Mouse (Mus musculus) spleen, adult 2 months (tissue): ENCODE measurements around the gene Lrriq1.

Experiments
- CTCF ChIP-seq: fragments of 200-500 bp; IDR thresholded peaks from 2 replicates; pipeline ENCODE4 v1.5.1; 2011; ENCODE audit warnings: mild to moderate bottlenecking, inconsistent platforms; ENCODE audit not compliant: insufficient read depth, insufficient read length, insufficient replicate concordance; ENCODE audit errors: extremely low read depth
- POLR2A ChIP-seq: fragments of 200-500 bp; IDR thresholded peaks from 2 replicates; pipeline ENCODE4 v1.6.1; 2011; ENCODE audit warnings: low read depth, low read length, inconsistent platforms

- TF ChIP-seq CTCF = no peak
- TF ChIP-seq POLR2A = no peak
These were observed 189.5 kb downstream of the Lrriq1 start for GRCm38 (mm10) chr10:103046623-103047022.
